ENCODE assay signal across 1 mouse cellular context in the genomic region with DNA sequence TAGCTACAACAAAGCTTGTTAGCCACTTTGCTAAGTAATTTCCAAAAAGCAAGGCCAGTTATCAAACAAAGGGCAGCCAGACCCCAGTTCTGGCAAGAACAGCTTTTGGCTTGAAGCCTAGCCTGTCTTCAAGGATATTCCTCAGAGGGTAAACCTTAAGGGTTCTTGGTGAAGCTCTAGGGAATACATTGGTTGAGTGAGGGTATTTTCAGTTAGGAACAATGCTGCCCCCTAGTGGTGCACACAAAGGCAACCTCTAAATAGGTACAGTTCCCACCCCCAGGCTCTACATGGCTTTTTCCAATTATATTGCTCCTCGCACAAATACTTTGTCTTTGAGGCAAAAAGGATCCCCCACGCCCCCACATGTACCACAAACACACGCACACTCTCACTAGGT.
TF ChIP-seq lines count a peak whose summit lies in the region.

No protein-coding gene starts in this region.

TF ChIP-seq in CH12.LX, 34 proteins besides CTCF, POLR2A, EP300 and RAD21 (continued from another document):
- TF ChIP-seq MEF2A (IDR thresholded peaks at IDR 0.05; ENCODE audit: borderline replicate concordance, low read depth, low read length) (0 out of 2 replicates have a peak, but pooled peaks have one; percentile 61), ZC3H11A (IDR thresholded peaks at IDR 0.05; ENCODE audit: low read depth, low read length) (peak; percentile 32; the same call in 1 of the 2 replicates), MAX (IDR thresholded peaks at IDR 0.05; ENCODE audit: low read length) (peak; percentile 14; the same call in 1 of the 2 replicates), IRF4 (IDR thresholded peaks at IDR 0.05; ENCODE audit: low read depth, low read length) (peak; percentile 42; the same call in 1 of the 2 replicates), SMC3 (IDR thresholded peaks at IDR 0.05; ENCODE audit: low read depth, low read length) (peak; percentile 95), JUND (conservative IDR thresholded peaks at IDR 0.05; ENCODE audit: low read depth, low read length) (peak; percentile 38; the same call in 1 of the 2 replicates)
